Mouse (Mus musculus) CD4-positive, CD25-positive, alpha-beta regulatory T cell, adult 4 months (primary cell): ENCODE data around the gene Mei1. TPM values are rescaled to one million over a fixed set of nuclear protein-coding genes. Genes with fewer than 3 reads are reported as not detected.

Experiments used
- polyA plus RNA-seq, 2 experiments: library from polyadenylated mRNA; unstranded; fragments of 100-300 nt; shearing (Covaris generic); gene quantifications; one replicate each; pipeline ENCODE4 v1.2.1; 2017

Mei1 gene
- polyA plus RNA-seq, 2 experiments from 2014 or later: not detected

Other genes with a start within 250 kb of the Mei1 start
- gene Tob2, start 211.2 kb upstream of the Mei1 start, polyA plus RNA-seq: 10 to 100 TPM; 37.2 to 42.7 TPM
- gene Phf5a, start 198.1 kb upstream of the Mei1 start, polyA plus RNA-seq: 100 to 1,000 TPM in 1 of 2 experiments, 10 to 100 TPM in 1; 89.8 to 111 TPM
- 100 to 1,000 TPM in 1 of 2 experiments, 10 to 100 TPM in 1; 94.3 to 166 TPM for gene Aco2, start 197.7 kb upstream of the Mei1 start, polyA plus RNA-seq
- 10 to 100 TPM; 22.0 to 26.3 TPM for gene Polr3h, start 143.8 kb upstream of the Mei1 start, polyA plus RNA-seq
- not detected for gene Csdc2, start 133.2 kb upstream of the Mei1 start, polyA plus RNA-seq
- gene Pmm1, start 109.1 kb upstream of the Mei1 start, polyA plus RNA-seq: 10 to 100 TPM; 11.4 to 14.4 TPM
- gene 1700029P11Rik, start 89.5 kb upstream of the Mei1 start, polyA plus RNA-seq: not detected
- gene Xrcc6, start 82.2 kb upstream of the Mei1 start, polyA plus RNA-seq: 10 to 100 TPM; 56.5 to 73.1 TPM
- gene Desi1, start 36.1 kb upstream of the Mei1 start, polyA plus RNA-seq: 10 to 100 TPM in 1 of 2 experiments, 1 to 10 TPM in 1; 7.8 to 10.2 TPM
- 100 to 1,000 TPM; 175 to 178 TPM for gene Snu13, start 22.4 kb upstream of the Mei1 start, polyA plus RNA-seq
- gene 4930407I10Rik, start 10.8 kb upstream of the Mei1 start, polyA plus RNA-seq: not detected
- 10 to 100 TPM; 18.5 to 26.0 TPM for gene Ccdc134, start 57.9 kb downstream of the Mei1 start, polyA plus RNA-seq
- 10 to 100 TPM; 32.2 to 56.0 TPM for gene Srebf2, start 77.2 kb downstream of the Mei1 start, polyA plus RNA-seq
- not detected for gene Shisa8, start 142.8 kb downstream of the Mei1 start, polyA plus RNA-seq
- gene Tnfrsf13c, start 154.4 kb downstream of the Mei1 start, polyA plus RNA-seq: 10 to 100 TPM in 1 of 2 experiments, 1 to 10 TPM in 1; 2.2 to 10.5 TPM
- gene Cenpm, start 174.8 kb downstream of the Mei1 start, polyA plus RNA-seq: 10 to 100 TPM in 1 of 2 experiments, 1 to 10 TPM in 1; 6.7 to 18.5 TPM
- not detected for gene 1500009C09Rik, start 182.4 kb downstream of the Mei1 start, polyA plus RNA-seq
- not detected for gene Sept3, start 204.9 kb downstream of the Mei1 start, polyA plus RNA-seq
- not detected for gene Wbp2nl, start 229.0 kb downstream of the Mei1 start, polyA plus RNA-seq